Mouse (Mus musculus) gastrocnemius, adult 18-20 months (tissue): ENCODE measurements around the gene Rpl7l1. TPM values are rescaled to one million over a fixed set of nuclear protein-coding genes. Genes with fewer than 3 reads are reported as not detected.
"Not testable (repeated sequence)": the region's sequence is repeated elsewhere in the genome, so short reads cannot be mapped to it uniquely, and the experiment has no call there.

Experiments used
- DNase-seq: peaks from one replicate; pipeline ENCODE4 v3.0.0; 2021; ENCODE audit warnings: low spot score
- total RNA-seq, 2 experiments: library from RNA; stranded (reverse); gene quantifications; 2 replicates each; pipeline ENCODE4 v1.2.3; 2021

Gene Rpl7l1
- total RNA-seq, 2 experiments from 2014 or later, result 36.7 to 37.9 TPM

- no peak for DNase-seq
These were observed 6.4 kb downstream of the Rpl7l1 start for GRCm38 (mm10) chr17:46776087-46776486.

GRCm38 (mm10) chr17:46775070-46775469 lies 7.4 kb downstream of the Rpl7l1 start:
- no peak for DNase-seq

DNA sequence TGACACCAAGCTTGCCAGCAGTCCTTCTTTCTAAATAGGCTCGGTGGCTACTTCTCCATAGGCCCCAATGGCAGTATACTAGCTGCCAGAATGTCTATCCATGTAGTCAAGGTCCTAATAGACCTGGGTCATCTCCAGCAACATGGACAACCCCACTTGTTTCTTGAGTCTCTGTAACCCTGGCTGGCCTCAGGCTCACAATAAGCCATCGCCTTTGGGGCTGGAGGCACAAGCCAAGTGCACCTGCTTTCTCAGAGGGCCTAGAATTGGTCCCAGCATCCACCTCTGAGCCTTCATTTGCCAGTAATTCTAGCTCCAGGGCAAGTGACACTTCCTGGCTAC lies 8.4 kb downstream of the Rpl7l1 start:
- DNase-seq, result no peak

GRCm38 (mm10) chr17:46773278-46774130 lies 9.0 kb downstream of the Rpl7l1 start:
- DNase-seq, result no peak

GRCm38 (mm10) chr17:46772404-46773277 lies 9.8 kb downstream of the Rpl7l1 start, which contains the start of gene 2310039H08Rik:
Gene 2310039H08Rik, plus strand, starts transcription at chr17:46772635.
- DNase-seq, result peak; percentile 85

DNA sequence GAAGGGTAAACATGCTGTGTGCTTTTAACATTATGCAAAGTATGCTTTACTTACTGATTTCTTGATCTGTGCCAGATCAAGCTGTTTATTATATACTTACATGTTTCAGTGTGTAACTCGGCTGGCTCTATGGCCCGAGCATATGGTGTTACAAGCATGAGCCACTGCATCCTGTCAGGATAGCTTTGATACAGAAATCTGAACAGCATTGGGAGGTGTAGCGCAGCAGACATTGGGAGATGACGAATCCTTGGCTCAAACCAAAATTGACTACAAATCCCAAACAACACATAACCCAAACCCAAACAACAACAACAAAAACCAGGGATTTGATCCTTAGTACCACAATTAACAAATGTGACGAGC lies 10.5 kb downstream of the Rpl7l1 start:
- DNase-seq, result no peak

GRCm38 (mm10) chr17:46771616-46772015 lies 10.9 kb downstream of the Rpl7l1 start:
- no peak for DNase-seq

- DNase-seq, result no peak
These were observed 11.4 kb downstream of the Rpl7l1 start for GRCm38 (mm10) chr17:46771025-46771424.

GRCm38 (mm10) chr17:46770546-46770945 lies 11.9 kb downstream of the Rpl7l1 start:
- no peak for DNase-seq

GRCm38 (mm10) chr17:46767868-46768267 lies 14.6 kb downstream of the Rpl7l1 start:
- no peak for DNase-seq

DNA sequence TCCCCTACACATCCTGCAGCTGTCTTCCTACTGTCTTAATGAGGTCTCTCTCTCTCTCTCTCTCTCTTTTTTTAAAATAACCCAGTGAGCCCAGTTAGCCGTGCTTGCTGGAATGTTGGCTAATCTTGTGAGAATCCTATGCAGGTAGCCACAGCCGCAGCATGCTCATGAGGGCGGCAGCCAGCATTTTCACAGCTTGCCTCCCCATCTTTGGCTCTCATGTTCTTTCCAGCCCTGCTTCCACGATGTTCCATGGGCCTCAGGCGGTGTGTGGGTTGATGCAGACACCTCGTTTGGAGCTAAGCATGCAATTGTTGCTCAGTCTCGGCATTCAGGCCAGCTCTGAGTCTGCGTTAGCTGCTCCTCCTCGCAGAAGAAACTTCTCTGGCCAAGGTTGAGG lies 17.6 kb downstream of the Rpl7l1 start:
- not testable (repeated sequence) for DNase-seq

GRCm38 (mm10) chr17:46763544-46763943 lies 18.9 kb downstream of the Rpl7l1 start, which contains the start of gene Ptcra:
Gene Ptcra, minus strand, starts transcription at chr17:46763712.
- DNase-seq, result no peak

DNA sequence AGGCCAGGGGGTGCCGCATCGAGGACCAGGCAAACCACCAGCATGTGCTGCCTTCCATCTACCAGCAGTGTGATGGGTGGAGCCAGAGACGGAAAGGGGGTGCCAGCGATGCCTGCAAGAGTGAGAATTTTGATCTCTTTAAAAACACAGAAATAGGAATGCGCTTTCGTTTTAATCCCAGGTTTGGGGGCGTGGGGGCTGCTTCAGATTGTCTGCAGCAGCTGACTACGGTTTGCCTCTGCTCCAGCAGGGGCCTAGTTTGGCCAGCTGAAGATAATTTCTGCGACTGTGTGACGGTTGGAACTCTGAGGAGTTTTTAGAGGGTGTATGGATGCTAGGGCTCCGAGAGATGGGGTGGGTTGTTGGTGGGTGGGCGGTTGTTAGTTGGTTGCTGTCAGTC lies 23.7 kb downstream of the Rpl7l1 start:
- DNase-seq, result no peak

- DNase-seq, result peak; percentile 97
These were observed 30.5 kb downstream of the Rpl7l1 start, which contains the start of gene Cnpy3 for GRCm38 (mm10) chr17:46751794-46752556. Gene Cnpy3, minus strand, starts transcription at chr17:46752214.

GRCm38 (mm10) chr17:46751056-46751793 lies 31.2 kb downstream of the Rpl7l1 start:
- peak; percentile 32 for DNase-seq

DNA sequence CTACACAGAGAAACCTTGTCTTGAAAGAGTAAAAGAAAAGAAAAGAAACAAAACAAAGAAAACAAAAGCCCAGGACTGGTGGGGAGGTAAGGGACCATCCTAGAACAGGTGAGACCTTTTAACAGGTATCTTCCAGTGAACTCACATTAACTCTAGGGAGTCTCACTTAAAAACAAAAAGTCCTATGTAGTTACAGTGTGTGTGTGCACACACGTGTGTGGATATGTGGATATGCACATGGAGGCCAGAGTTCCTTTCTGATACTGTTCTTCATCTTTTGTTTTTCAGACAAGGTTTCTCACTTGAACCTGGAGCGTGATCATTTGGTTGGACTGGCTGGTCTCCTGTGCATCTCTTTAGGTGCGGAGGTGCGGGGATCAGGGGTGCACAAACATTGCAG lies 31.9 kb downstream of the Rpl7l1 start:
- no peak for DNase-seq

DNA sequence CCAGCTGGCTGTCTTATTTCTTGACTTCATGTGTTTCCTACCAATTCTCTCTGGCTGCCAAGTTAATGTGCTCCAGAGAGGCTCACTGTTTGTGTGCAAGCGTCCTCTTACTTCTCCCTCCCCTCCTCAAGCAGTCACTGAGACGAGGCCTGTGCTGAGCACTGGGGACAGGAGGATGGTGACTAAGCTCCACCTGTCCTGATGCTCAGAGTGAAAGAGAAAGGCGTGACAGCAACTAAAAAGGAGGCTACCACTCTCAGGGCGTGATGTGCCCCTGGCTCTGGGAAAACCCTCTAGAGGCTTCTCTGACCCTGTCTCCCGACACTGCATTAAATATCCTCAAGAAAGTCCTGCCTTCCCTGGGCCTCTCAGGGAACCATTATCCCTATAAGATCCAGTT lies 33.2 kb downstream of the Rpl7l1 start:
- no peak for DNase-seq

- no peak for DNase-seq
These were observed 34.7 kb downstream of the Rpl7l1 start for GRCm38 (mm10) chr17:46747806-46748205.

DNA sequence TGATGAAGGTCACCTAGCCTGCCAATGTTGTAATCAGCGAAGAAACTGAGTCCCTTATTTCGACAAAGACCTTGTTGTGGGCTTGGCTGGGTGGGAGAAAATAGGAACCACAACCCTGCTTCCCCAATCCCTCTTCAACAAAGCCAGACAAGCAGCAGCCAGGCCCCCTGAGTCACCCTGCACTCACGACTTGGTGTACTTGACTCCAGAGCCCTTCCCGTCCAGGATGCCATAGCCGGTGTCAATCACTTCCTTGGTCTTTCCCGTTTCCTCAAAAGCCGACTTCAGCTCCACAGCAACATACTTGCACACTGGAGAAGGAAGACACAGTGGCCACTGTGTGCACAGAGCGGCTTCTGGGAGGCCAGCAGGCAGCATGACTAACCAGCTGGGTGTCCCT lies 35.2 kb downstream of the Rpl7l1 start:
- DNase-seq, result no peak

- no peak for DNase-seq
These were observed 37.0 kb downstream of the Rpl7l1 start for GRCm38 (mm10) chr17:46745506-46745905.

GRCm38 (mm10) chr17:46742986-46743385 lies 39.5 kb downstream of the Rpl7l1 start:
- no peak for DNase-seq
